Mouse (Mus musculus) midbrain, postnatal 0 days (tissue): ENCODE data around the gene Hist1h2bk. TPM values are rescaled to one million over a fixed set of nuclear protein-coding genes. Genes with fewer than 3 reads are reported as not detected.
A peak's percentile ranks its signal among the peaks of the same experiment; 100 is the strongest.

Experiments used
- ATAC-seq: fragments of 200-750 bp; cut with Nextera tagmentation; 2 replicates; pipeline ENCODE4 v1.8.0; 2017; ENCODE audit warnings: moderate number of reproducible peaks, mild to moderate bottlenecking, moderate TSS enrichment, moderate library complexity; ENCODE audit not compliant: low FRiP score
- DNase-seq: peaks from one replicate; pipeline ENCODE4 v3.0.0-alpha.2; 2015; ENCODE audit warnings: low spot score
- H3K27ac ChIP-seq: fragments of 300-500 bp; sonication (generic); 2 replicates; pipeline ENCODE4 v1.5.1; 2014; ENCODE audit warnings: low read depth, mild to moderate bottlenecking, low read length, mixed read lengths
- H3K27me3 ChIP-seq: fragments of 300-500 bp; sonication (generic); 2 replicates; pipeline ENCODE4 v1.6.1; 2014; ENCODE audit warnings: low read length, control low read depth, mixed read lengths; ENCODE audit not compliant: insufficient read depth
- H3K36me3 ChIP-seq: fragments of 300-500 bp; sonication (generic); 2 replicates; pipeline ENCODE4 v1.6.1; 2014; ENCODE audit warnings: low read length, control low read depth, mixed read lengths; ENCODE audit not compliant: insufficient read depth
- H3K4me1 ChIP-seq: fragments of 300-500 bp; sonication (generic); 2 replicates; pipeline ENCODE4 v1.6.1; 2014; ENCODE audit warnings: mild to moderate bottlenecking, control low read depth, antibody characterized with exemption, low read length, mixed read lengths; ENCODE audit not compliant: insufficient read depth
- H3K4me2 ChIP-seq: fragments of 300-500 bp; sonication (generic); 2 replicates; pipeline ENCODE4 v1.6.1; 2014; ENCODE audit warnings: low read depth, mild to moderate bottlenecking, low read length, mixed read lengths; ENCODE audit not compliant: poor library complexity, severe bottlenecking
- H3K4me3 ChIP-seq: fragments of 300-500 bp; sonication (generic); 2 replicates; pipeline ENCODE4 v1.5.1; 2014; ENCODE audit warnings: low read depth, mild to moderate bottlenecking, low read length, moderate library complexity
- H3K9ac ChIP-seq: fragments of 300-500 bp; sonication (generic); replicated peaks from 2 replicates; pipeline ENCODE4 v1.6.1; 2014; ENCODE audit warnings: mild to moderate bottlenecking, low read length, moderate library complexity, mixed read lengths; ENCODE audit not compliant: poor library complexity, severe bottlenecking
- H3K9me3 ChIP-seq: fragments of 300-500 bp; sonication (generic); 2 replicates; pipeline ENCODE4 v1.6.1; 2016; ENCODE audit warnings: low read length, control low read depth
- CTCF ChIP-seq: IDR thresholded peaks from 2 replicates; pipeline ENCODE4 v1.5.1; 2016; ENCODE audit warnings: antibody characterized with exemption, mild to moderate bottlenecking
- WGBS: fragments of 180-500 bp; shearing (Covaris S2); extraction: QIAGEN DNeasy Blood & Tissue Kit; methylation state at CpG from one replicate; pipeline ENCODE4 v1.1.7; 2014; 5-methylcytosine and 5-hydroxymethylcytosine counted together
- polyA plus RNA-seq: library from polyadenylated mRNA; unstranded; fragments of >200 nt; fragmentation: Nextera tagmentation; extraction: Ambion mirVana; gene quantifications from 2 replicates; pipeline ENCODE4 v1.2.1, GENCODE M21; 2015
- total RNA-seq: library from RNA; depleted of rRNA; stranded (reverse); fragments of >200 nt; gene quantifications from 2 replicates; pipeline ENCODE4 v1.2.3, GENCODE M21; 2014

Hist1h2bk gene
- total and polyA plus RNA-seq, 2 experiments from 2014 or later: 321 TPM; not detected in 1

- Histone ChIP-seq H3K9me3 (no peaks in the 10 kb centered on the region), H3K4me3 (no peak overlapping the region), H3K36me3 (no peaks in the 10 kb centered on the region), H3K27me3 (peaks cover 89% of the 10 kb centered on the region), H3K4me1 (peaks cover 3% of the 10 kb centered on the region), H3K4me2 (no peak overlapping the region), H3K9ac (no peak overlapping the region), H3K27ac (no peak overlapping the region)
- ATAC-seq (no peak), DNase-seq (no peak)
- 73% methylated on average over 2 of the region's 2 CpGs for WGBS
- TF ChIP-seq CTCF: no peak
Observed at GRCm38 (mm10) chr13:22001346-22001745, 34.3 kb upstream of the Hist1h2bk start.

DNA sequence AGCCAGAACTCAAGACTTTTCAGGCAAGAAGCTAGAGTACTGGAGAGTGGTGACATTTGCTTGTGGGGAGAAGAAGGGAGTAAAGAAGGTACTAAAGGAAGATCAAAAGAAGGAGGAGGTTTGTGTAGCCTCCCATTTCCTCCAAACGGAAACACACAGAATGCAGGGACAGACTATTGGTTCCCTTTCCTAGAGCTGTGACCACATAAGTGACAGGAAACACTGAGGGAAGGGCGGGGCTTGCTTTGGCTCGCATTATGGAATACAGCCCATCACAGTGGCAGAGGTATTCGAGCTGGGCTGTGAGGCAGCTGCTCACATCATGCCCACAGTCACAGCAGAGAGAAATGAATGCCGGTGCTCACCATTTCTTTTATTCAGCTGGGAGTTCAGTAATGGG, 33.8 kb upstream of the Hist1h2bk start:
- no peak overlapping the region for H3K4me3 ChIP-seq
- no peaks in the 10 kb centered on the region for H3K9me3 ChIP-seq
- no peak overlapping the region for H3K4me2 ChIP-seq
- no peak overlapping the region for H3K9ac ChIP-seq
- H3K27me3 ChIP-seq: peaks cover 94% of the 10 kb centered on the region
- WGBS: 34% methylated on average over 5 of the region's 5 CpGs
- peaks cover 6% of the 10 kb centered on the region for H3K4me1 ChIP-seq
- no peaks in the 10 kb centered on the region for H3K36me3 ChIP-seq
- TF ChIP-seq CTCF: no peak
- ATAC-seq (no peak), DNase-seq (no peak)
- no peak overlapping the region for H3K27ac ChIP-seq

GRCm38 (mm10) chr13:22005605-22006333, 29.9 kb upstream of the Hist1h2bk start:
- H3K4me1 ChIP-seq: peaks cover 6% of the 10 kb centered on the region
- H3K4me2 ChIP-seq: peak overlapping the region; percentile 87
- no peak for TF ChIP-seq CTCF
- H3K9me3 ChIP-seq: no peaks in the 10 kb centered on the region
- peaks cover 95% of the 10 kb centered on the region for H3K27me3 ChIP-seq
- under 1% methylated on average over 45 of the region's 45 CpGs for WGBS
- H3K27ac ChIP-seq: no peak overlapping the region
- H3K9ac ChIP-seq: peak overlapping the region; percentile 29; the same call in 1 of the 2 replicates
- ATAC-seq (peak; percentile 47; the same call in 1 of the 2 replicates), DNase-seq (no peak)
- no peaks in the 10 kb centered on the region for H3K36me3 ChIP-seq
- H3K4me3 ChIP-seq: peak overlapping the region; percentile 41

GRCm38 (mm10) chr13:22006334-22007120, 29.1 kb upstream of the Hist1h2bk start:
- H3K36me3 ChIP-seq: no peaks in the 10 kb centered on the region
- H3K9me3 ChIP-seq: no peaks in the 10 kb centered on the region
- under 1% methylated on average over 38 of the region's 38 CpGs for WGBS
- H3K9ac ChIP-seq: peak overlapping the region; percentile 29
- H3K4me1 ChIP-seq: peaks cover 6% of the 10 kb centered on the region
- H3K27ac ChIP-seq: no peak overlapping the region
- H3K4me3 ChIP-seq: peak overlapping the region; percentile 41
- DNase-seq (no peak), ATAC-seq (0 out of 2 replicates have a peak, but pooled peaks have one; percentile 13)
- peaks cover 93% of the 10 kb centered on the region for H3K27me3 ChIP-seq
- TF ChIP-seq CTCF: no peak
- H3K4me2 ChIP-seq: peak overlapping the region; percentile 87

GRCm38 (mm10) chr13:22007121-22007510, 28.6 kb upstream of the Hist1h2bk start:
- Histone ChIP-seq H3K36me3 (no peaks in the 10 kb centered on the region), H3K27ac (no peak overlapping the region), H3K9me3 (no peaks in the 10 kb centered on the region), H3K27me3 (peaks cover 90% of the 10 kb centered on the region), H3K4me2 (peak overlapping the region; percentile 87), H3K4me1 (peaks cover 6% of the 10 kb centered on the region), H3K9ac (no peak overlapping the region), H3K4me3 (peak overlapping the region; percentile 41; the same call in 1 of the 2 replicates)
- ATAC-seq (no peak), DNase-seq (no peak)
- no peak for TF ChIP-seq CTCF
- 5% methylated on average over 18 of the region's 18 CpGs for WGBS

DNA sequence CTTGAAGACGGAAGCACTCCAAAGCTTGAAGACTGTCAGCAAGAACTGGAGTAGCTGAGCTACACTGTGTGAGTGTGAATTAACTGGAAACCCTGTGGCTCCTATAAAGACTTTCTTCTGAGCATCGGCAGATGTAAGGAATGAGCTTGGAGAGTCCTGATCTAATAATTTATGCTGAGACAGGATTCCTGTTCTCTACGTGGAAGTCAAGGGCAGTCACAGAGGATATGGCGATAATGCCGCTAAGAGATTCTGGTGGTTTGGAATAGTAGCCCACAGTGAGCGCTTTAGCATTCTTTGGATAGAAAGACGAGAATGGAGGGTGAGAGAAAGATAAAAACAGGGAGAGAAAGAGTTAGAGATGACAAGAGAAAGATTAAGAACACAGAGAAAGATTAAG, 27.8 kb upstream of the Hist1h2bk start:
- no peak overlapping the region for H3K4me2 ChIP-seq
- peaks cover 6% of the 10 kb centered on the region for H3K4me1 ChIP-seq
- no peaks in the 10 kb centered on the region for H3K9me3 ChIP-seq
- H3K27me3 ChIP-seq: peaks cover 90% of the 10 kb centered on the region
- no peaks in the 10 kb centered on the region for H3K36me3 ChIP-seq
- TF ChIP-seq CTCF: no peak
- H3K27ac ChIP-seq: no peak overlapping the region
- no peak overlapping the region for H3K4me3 ChIP-seq
- H3K9ac ChIP-seq: no peak overlapping the region
- WGBS: 53% methylated on average over 7 of the region's 7 CpGs
- DNase-seq: no peak
- ATAC-seq: no peak
